Mouse (Mus musculus) bone marrow, adult 2 months (tissue): Measurements from ENCODE around the gene Sh3d19. TPM values are rescaled to one million over a fixed set of nuclear protein-coding genes. Genes with fewer than 3 reads are reported as not detected.
A peak's percentile ranks its signal among the peaks of the same experiment; 100 is the strongest.

ENCODE experiments used
- H3K27ac ChIP-seq: fragments of 200-500 bp; 2 replicates; pipeline ENCODE4 v1.5.1; 2012; ENCODE audit warnings: low read depth, mild to moderate bottlenecking, control low read depth, inconsistent platforms, low read length; ENCODE audit not compliant: control insufficient read depth, poor library complexity, insufficient read depth
- H3K4me1 ChIP-seq: fragments of 200-500 bp; 2 replicates; pipeline ENCODE4 v1.6.1; 2011; ENCODE audit warnings: low read length; ENCODE audit not compliant: control insufficient read depth, insufficient read depth
- H3K4me3 ChIP-seq: fragments of 200-500 bp; replicated peaks from 2 replicates; pipeline ENCODE3; 2011; ENCODE audit warnings: mild to moderate bottlenecking, low read depth, low read length, control low read depth; ENCODE audit not compliant: control insufficient read depth
- CTCF ChIP-seq: fragments of 200-500 bp; IDR thresholded peaks from 2 replicates; pipeline ENCODE4 v1.5.1; 2011; ENCODE audit warnings: low read length, control low read depth; ENCODE audit not compliant: control insufficient read depth, insufficient read depth
- POLR2A ChIP-seq: fragments of 200-500 bp; IDR thresholded peaks from 2 replicates; pipeline ENCODE4 v1.6.1; 2011; ENCODE audit warnings: low read depth, mild to moderate bottlenecking, control low read depth, low read length, borderline replicate concordance; ENCODE audit not compliant: control insufficient read depth
- WGBS: fragments of 180-500 bp; shearing (Covaris S2); methylation state at CpG from one replicate; pipeline ENCODE4 v1.1.7; 2018; 5-methylcytosine and 5-hydroxymethylcytosine counted together
- polyA plus RNA-seq: library from polyadenylated mRNA; stranded (reverse); fragments of >200 nt; gene quantifications from 2 replicates; pipeline ENCODE4 v1.2.4, GENCODE M21; 2011; ENCODE audit warnings: low replicate concordance; ENCODE audit not compliant: missing spikeins, insufficient read depth, insufficient read length

The Sh3d19 gene
- polyA plus RNA-seq, 1 experiment = 6.4 TPM

DNA sequence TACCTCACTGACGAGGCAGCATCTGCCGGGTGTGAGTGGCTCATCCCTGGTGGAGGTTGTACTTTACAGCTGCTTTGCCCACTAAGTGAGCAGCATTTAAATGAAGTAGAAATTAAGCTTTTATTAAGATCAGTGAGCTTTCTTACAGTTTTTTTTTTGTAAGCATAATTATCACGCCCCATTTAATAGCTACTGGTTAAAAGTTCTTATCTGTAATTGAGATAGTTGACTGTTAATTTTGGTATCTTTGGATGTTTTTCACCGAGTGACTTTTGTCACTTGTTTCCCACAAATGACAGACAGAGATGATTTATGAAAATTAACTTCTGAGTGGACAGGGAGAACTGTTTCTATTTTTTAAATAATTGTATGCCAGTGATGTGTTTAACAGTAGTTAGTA is 134.0 kb downstream of the Sh3d19 start:
- Histone ChIP-seq H3K4me1 (no peaks in the 10 kb centered on the region; the same call in 1 of the 2 replicates), H3K27ac (peak overlapping the region; percentile 38; the same call in 1 of the 2 replicates), H3K4me3 (no peak overlapping the region)
- WGBS = 23% methylated on average over 4 of the region's 4 CpGs
- TF ChIP-seq POLR2A (no peak), CTCF (no peak)

DNA sequence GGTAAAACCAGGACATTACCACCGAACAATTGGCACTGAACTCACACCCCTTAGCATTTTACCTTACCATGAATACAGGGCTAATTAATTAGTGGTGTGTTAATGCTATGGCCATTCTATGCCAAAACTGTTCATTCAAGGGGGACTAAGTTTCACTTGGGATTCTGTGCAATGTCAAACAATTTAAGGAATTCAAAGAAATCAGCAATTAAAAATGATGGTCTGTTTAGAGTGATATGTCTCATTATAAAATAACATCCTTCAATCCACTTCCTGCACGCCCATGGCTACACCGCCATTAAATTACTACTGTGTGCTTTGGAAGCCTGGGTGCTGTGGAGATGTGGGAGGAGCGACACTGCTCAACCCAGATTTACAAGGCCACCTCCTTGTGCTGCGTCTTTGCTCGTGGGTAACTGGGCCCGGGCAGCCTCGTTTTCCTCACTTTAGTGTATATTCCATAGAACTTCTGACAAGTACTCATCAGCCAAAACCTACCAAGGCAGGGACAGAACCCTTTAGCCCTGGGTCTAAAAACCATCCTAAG is 135.2 kb downstream of the Sh3d19 start:
- H3K4me3 ChIP-seq = no peak overlapping the region
- no peaks in the 10 kb centered on the region; the same call in 1 of the 2 replicates for H3K4me1 ChIP-seq
- 95% methylated on average over 8 of the region's 8 CpGs for WGBS
- H3K27ac ChIP-seq = no peak overlapping the region
- TF ChIP-seq POLR2A (no peak), CTCF (no peak)

DNA sequence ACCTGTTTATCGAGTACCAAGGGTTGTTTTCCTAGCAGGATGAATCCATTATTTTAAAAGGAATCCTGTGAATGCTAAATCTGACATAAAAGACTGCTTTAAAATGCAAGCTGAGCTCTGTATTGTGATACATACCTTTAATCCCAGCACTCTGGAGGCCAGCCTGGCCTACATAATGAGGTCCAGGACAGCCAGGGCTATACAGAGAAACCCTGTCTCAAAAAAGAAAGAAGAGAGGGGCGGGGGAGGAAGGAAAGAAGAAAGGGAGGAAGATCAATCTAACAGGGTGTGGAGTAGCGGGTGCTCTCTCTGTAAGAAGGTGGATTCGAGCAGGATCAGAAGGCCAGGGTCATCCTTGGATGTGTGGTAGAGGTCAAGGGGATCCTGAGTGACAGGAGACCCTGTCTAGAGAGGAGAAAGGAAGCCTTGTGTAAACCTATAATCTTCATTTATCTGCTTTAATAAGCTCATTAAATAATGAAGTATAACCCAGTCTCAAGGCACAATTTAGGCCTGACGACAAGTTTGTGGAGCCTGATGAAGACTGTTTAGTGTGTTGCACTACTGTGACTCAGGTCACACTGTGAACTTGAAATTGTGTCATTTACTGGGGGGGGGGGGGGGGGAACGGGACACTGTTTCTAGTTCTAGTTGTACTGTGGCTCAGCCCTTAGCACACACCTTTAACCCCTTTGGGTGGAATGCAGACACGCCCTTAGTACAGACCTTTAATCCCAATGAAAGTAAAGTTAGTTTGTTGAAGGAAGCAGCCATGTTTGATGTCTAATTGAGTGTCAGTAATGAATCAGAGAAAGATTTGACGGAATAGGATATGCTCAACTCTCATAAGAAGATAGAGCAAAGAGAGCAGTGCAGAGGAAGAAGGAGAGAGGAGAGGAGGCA is 137.0 kb downstream of the Sh3d19 start:
- Histone ChIP-seq H3K4me3 (no peak overlapping the region), H3K27ac (peak overlapping the region; percentile 44; the same call in 1 of the 2 replicates), H3K4me1 (no peaks in the 10 kb centered on the region; the same call in 1 of the 2 replicates)
- TF ChIP-seq POLR2A = no peak
- no peak for TF ChIP-seq CTCF
- 85% methylated on average over 8 of the region's 8 CpGs for WGBS

DNA sequence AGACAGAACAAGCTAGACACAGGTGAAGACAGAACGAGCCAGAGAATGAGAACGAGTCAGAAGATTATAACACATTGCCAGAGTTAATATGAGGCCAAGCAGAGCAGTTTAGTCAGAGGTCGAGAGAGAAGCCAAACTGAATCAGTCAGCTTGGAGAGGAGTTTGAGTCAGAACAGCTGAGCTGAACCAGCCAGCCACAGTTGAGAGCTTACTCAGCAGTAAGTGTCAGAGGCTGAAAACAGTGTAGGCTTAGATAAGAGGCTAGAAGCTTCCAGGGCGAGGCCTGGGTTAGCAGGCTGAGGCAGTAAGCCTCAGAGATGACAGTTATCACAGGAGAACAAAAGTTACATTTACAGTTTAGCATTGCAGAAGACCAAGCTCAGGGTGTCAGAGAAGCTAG is 137.7 kb downstream of the Sh3d19 start:
- Histone ChIP-seq H3K4me3 (no peak overlapping the region), H3K27ac (peak overlapping the region; percentile 48), H3K4me1 (no peaks in the 10 kb centered on the region; the same call in 1 of the 2 replicates)
- TF ChIP-seq CTCF (no peak), POLR2A (no peak)
- WGBS = 68% methylated on average over 4 of the region's 4 CpGs

- Histone ChIP-seq H3K4me1 (no peaks in the 10 kb centered on the region; the same call in 1 of the 2 replicates), H3K4me3 (no peak overlapping the region), H3K27ac (peak overlapping the region; percentile 63)
- no peak for TF ChIP-seq CTCF
- no peak for TF ChIP-seq POLR2A
- WGBS = 56% methylated on average over 7 of the region's 7 CpGs
Observed at GRCm38 (mm10) chr3:86109099-86109498, 138.2 kb downstream of the Sh3d19 start.

DNA sequence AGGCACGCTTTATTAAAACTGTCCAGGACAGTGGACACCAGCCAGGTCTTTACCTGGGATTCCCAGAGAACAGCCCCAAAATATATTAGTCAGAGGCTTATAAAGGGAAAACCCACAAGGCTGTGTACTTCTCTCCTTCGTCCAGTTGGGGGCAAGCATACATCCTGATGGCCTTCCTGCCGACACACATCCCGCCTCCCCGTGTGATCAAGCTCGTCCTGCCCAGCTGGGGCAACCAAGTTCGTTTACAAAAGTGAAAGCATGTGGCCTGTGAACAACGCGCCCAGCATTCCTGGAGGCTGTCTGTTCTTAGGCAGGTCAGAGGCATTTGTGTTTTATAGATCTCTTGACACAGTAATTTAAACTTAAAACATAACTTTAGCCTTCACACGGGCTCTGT is 139.2 kb downstream of the Sh3d19 start:
- TF ChIP-seq CTCF (peak; percentile 56), POLR2A (no peak)
- H3K4me3 ChIP-seq = peak overlapping the region; percentile 20
- no peak overlapping the region; the same call in 1 of the 2 replicates for H3K27ac ChIP-seq
- WGBS = 9% methylated on average over 10 of the region's 10 CpGs
- H3K4me1 ChIP-seq = no peaks in the 10 kb centered on the region

DNA sequence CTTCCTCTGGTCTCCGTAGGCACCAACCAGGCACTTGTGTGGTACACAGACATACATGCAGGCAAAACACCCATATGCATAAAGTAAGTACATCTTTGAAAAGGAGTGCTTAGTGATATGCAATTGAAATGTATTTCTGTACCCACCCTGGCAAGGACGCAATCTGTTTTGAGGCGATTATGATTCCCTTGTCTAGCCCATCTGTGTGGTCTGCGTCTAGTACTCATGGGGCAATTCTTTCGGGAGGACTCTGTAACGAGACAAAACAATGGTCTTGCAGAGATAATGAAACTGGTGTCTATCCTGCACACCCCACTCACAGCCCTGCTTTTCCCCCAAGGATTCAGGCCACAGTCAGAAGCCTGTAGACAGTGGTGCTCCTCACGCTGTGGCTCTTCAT is 141.9 kb downstream of the Sh3d19 start:
- Histone ChIP-seq H3K4me3 (no peak overlapping the region), H3K4me1 (no peaks in the 10 kb centered on the region), H3K27ac (no peak overlapping the region)
- TF ChIP-seq POLR2A (no peak), CTCF (no peak)
- WGBS = 74% methylated on average over 7 of the region's 7 CpGs

GRCm38 (mm10) chr3:86114659-86115338 is 143.9 kb downstream of the Sh3d19 start:
- Histone ChIP-seq H3K4me3 (no peak overlapping the region), H3K4me1 (no peaks in the 10 kb centered on the region), H3K27ac (no peak overlapping the region)
- TF ChIP-seq CTCF = no peak
- no peak for TF ChIP-seq POLR2A
- WGBS = 38% methylated on average over 12 of the region's 12 CpGs
